In the genomic region with DNA sequence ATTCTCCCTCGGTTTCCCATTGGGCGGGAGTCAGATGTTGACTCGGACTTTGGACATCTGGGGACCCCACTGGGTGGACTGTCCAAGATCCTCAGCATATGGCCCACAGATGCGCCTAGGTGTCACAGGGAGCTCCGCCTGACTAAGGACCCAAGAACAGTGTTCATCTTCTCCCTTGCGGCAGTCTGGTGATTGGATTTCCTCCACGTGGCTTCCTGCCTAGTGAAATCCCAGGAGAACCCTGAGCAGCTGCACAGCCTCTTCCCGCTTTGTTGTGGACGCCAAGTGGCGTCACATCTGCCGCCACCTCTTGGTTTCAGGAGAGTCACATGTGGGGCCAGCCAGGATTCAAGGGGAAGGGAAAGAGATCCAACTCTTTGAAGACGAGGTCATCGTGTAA, we compare ENCODE assay signal across 13 mouse cellular contexts.
A peak's percentile ranks its signal among the peaks of the same experiment; 100 is the strongest.
DNase-seq lines count a peak whose midpoint lies in the region; ATAC-seq and TF ChIP-seq lines count a peak whose summit lies in the region.
"Had no signal": no experiment of that assay in that cellular context is flagged by ENCODE, and none has a peak within 500 bp of the region (broad histone marks: within the 10 kb centered on the region; RNA-seq: fewer than 3 reads in every experiment).

No protein-coding gene starts in this region.

- no peak overlapping the region for H3ac ChIP-seq in C2C12 (ENCODE audit: control insufficient read depth, insufficient read length, low read depth)

- TF ChIP-seq CTCF in hindbrain, postnatal 0 days (IDR thresholded peaks at IDR 0.05; ENCODE audit: low read depth) = no peak
- TF ChIP-seq CTCF in C2C12 (IDR thresholded peaks at IDR 0.05; ENCODE audit: control insufficient read depth, insufficient read depth, insufficient read length) = no peak

- H3K79me3 ChIP-seq in C2C12 (ENCODE audit: low read depth) = no peaks in the 10 kb centered on the region

- H3K27me3 ChIP-seq in hindbrain, postnatal 0 days (ENCODE audit: insufficient read depth, low read length) = no peaks in the 10 kb centered on the region
- no peaks in the 10 kb centered on the region for H3K27me3 ChIP-seq in hindbrain, embryonic 11.5 days (ENCODE audit: control insufficient read depth, insufficient read depth, low read length)
- H3K27me3 ChIP-seq in C2C12 (ENCODE audit: control insufficient read depth, insufficient read depth, insufficient read length) = no peaks in the 10 kb centered on the region
- H3K27me3 ChIP-seq: neural tube, embryonic 13.5 days had no signal

- H3K9ac ChIP-seq in hindbrain, postnatal 0 days (replicated peaks; ENCODE audit: low read length) = no peak overlapping the region
- no peak overlapping the region for H3K9ac ChIP-seq in hindbrain, embryonic 11.5 days (ENCODE audit: low read depth, low read length)
- H3K9ac ChIP-seq: liver, postnatal 0 days; neural tube, embryonic 13.5 days had no signal

- no peak for ATAC-seq in hindbrain, postnatal 0 days
- ATAC-seq in hindbrain, embryonic 11.5 days (ENCODE audit: low FRiP score) = no peak
- ATAC-seq: liver, postnatal 0 days; Patski had no signal

- 75% methylated on average over 13 of the region's 13 CpGs for WGBS in hindbrain, postnatal 0 days
- WGBS in hindbrain, embryonic 11.5 days = 73% methylated on average over 13 of the region's 13 CpGs

- no peak overlapping the region for H3K27ac ChIP-seq in hindbrain, postnatal 0 days
- no peak overlapping the region for H3K27ac ChIP-seq in hindbrain, embryonic 11.5 days (ENCODE audit: low read depth, low read length)
- H3K27ac ChIP-seq: neural tube, embryonic 13.5 days; stomach, postnatal 0 days had no signal

- intact Hi-C loops in heart, postnatal 14 days (cut with DNase I) = no loop called here

- DNase-seq in hindbrain, postnatal 0 days (ENCODE audit: low spot score) = peak; percentile 21
- no peak for DNase-seq in hindbrain, embryonic 11.5 days (ENCODE audit: low spot score)
- peak; percentile 2 to 9 for DNase-seq in adrenal gland, postnatal 36 days
- DNase-seq in heart, postnatal 14 days = peak; percentile 36 to 65
- no peak for DNase-seq in adipocyte (ENCODE audit: low spot score)
- no peak for DNase-seq in thymus, postnatal 0 days (ENCODE audit: low spot score)
- DNase-seq: liver, postnatal 0 days; midbrain, embryonic 14.5 days; right cerebral cortex, postnatal 25 days had no signal

- H3K36me3 ChIP-seq in hindbrain, postnatal 0 days (ENCODE audit: insufficient read depth, low read length) = no peaks in the 10 kb centered on the region
- no peaks in the 10 kb centered on the region for H3K36me3 ChIP-seq in hindbrain, embryonic 11.5 days (ENCODE audit: control insufficient read depth, insufficient read depth, low read length)
- H3K36me3 ChIP-seq in C2C12 (ENCODE audit: control insufficient read depth, insufficient read depth) = no peaks in the 10 kb centered on the region
- H3K36me3 ChIP-seq: neural tube, embryonic 13.5 days had no signal

- no peaks in the 10 kb centered on the region for H3K4me1 ChIP-seq in hindbrain, postnatal 0 days (ENCODE audit: insufficient read depth, low read length)
- no peaks in the 10 kb centered on the region for H3K4me1 ChIP-seq in hindbrain, embryonic 11.5 days (replicated peaks; ENCODE audit: control insufficient read depth, insufficient read depth, low read length)

- no peaks in the 10 kb centered on the region for H3K9me3 ChIP-seq in hindbrain, postnatal 0 days (ENCODE audit: low read length)
- H3K9me3 ChIP-seq in hindbrain, embryonic 11.5 days (ENCODE audit: control insufficient read depth, low read length) = no peaks in the 10 kb centered on the region
- H3K9me3 ChIP-seq: neural tube, embryonic 13.5 days had no signal

- no peak overlapping the region for H3K4me2 ChIP-seq in hindbrain, postnatal 0 days (ENCODE audit: low read depth, low read length)
- H3K4me2 ChIP-seq in hindbrain, embryonic 11.5 days (replicated peaks; ENCODE audit: low read depth, low read length) = no peak overlapping the region
- H3K4me2 ChIP-seq: neural tube, embryonic 13.5 days had no signal

- no peaks in the 10 kb centered on the region for H3K79me2 ChIP-seq in C2C12 (ENCODE audit: control insufficient read depth, insufficient read depth)

- no peak overlapping the region for H3K4me3 ChIP-seq in hindbrain, postnatal 0 days (ENCODE audit: low read length)
- no peak overlapping the region for H3K4me3 ChIP-seq in hindbrain, embryonic 11.5 days (ENCODE audit: low read depth, low read length)
- H3K4me3 ChIP-seq in C2C12 (ENCODE audit: insufficient read depth, poor library complexity, severe bottlenecking) = no peak overlapping the region
- H3K4me3 ChIP-seq: neural tube, embryonic 13.5 days had no signal

TF ChIP-seq in C2C12, 6 proteins besides CTCF, POLR2A, EP300 and RAD21:
- TF ChIP-seq FOSL1 (IDR thresholded peaks at IDR 0.05; ENCODE audit: insufficient read depth, low read length, poor library complexity, severe bottlenecking) (no peak), USF1 (IDR thresholded peaks at IDR 0.05; ENCODE audit: low read depth) (peak; percentile 19)

Comparison
In these comparisons a context has a peak if more than half of its experiments do, and no peak if none do; other contexts are left out.
1. DNase-seq: peak in hindbrain, postnatal 0 days (single experiment), adrenal gland, postnatal 36 days (2 of 2) and heart, postnatal 14 days (2 of 2); none in hindbrain, embryonic 11.5 days (single experiment), adipocyte (single experiment) and thymus, postnatal 0 days (single experiment).